Mouse (Mus musculus) intestine, embryonic 14.5 days (tissue): ENCODE results near the gene Ppp1r35. TPM values are rescaled to one million over a fixed set of nuclear protein-coding genes. Genes with fewer than 3 reads are reported as not detected.

ENCODE experiments used
- ATAC-seq: fragments of 200-750 bp; cut with Nextera tagmentation; replicated peaks from 2 replicates; pipeline ENCODE4 v1.8.0; 2017; ENCODE audit warnings: low read depth, moderate number of reproducible peaks, moderate TSS enrichment, moderate library complexity; ENCODE audit not compliant: low FRiP score, low TSS enrichment
- DNase-seq: peaks from one replicate; pipeline ENCODE4 v3.0.0-alpha.2; 2018; ENCODE audit warnings: low spot score
- H3K27ac ChIP-seq: fragments of 300-500 bp; sonication (generic); 2 replicates; pipeline ENCODE4 v1.5.1; 2014; ENCODE audit warnings: low read depth, mild to moderate bottlenecking, control low read depth
- H3K27me3 ChIP-seq: fragments of 300-500 bp; sonication (generic); replicated peaks from 2 replicates; pipeline ENCODE4 v1.6.1; 2014; ENCODE audit warnings: low read length, control low read depth; ENCODE audit not compliant: control insufficient read depth, insufficient read depth
- H3K36me3 ChIP-seq: fragments of 300-500 bp; sonication (generic); 2 replicates; pipeline ENCODE4 v1.6.1; 2014; ENCODE audit warnings: low read length, control low read depth; ENCODE audit not compliant: control insufficient read depth, insufficient read depth
- H3K4me1 ChIP-seq: fragments of 300-500 bp; sonication (generic); replicated peaks from 2 replicates; pipeline ENCODE4 v1.6.1; 2014; ENCODE audit warnings: low read length, control low read depth, mixed read lengths; ENCODE audit not compliant: control insufficient read depth, insufficient read depth
- H3K4me2 ChIP-seq: fragments of 300-500 bp; sonication (generic); 2 replicates; pipeline ENCODE4 v1.6.1; 2014; ENCODE audit warnings: low read length
- H3K4me3 ChIP-seq: fragments of 300-500 bp; sonication (generic); 2 replicates; pipeline ENCODE4 v1.5.1; 2014; ENCODE audit warnings: low read depth, low read length, control low read depth, mixed read lengths
- H3K9ac ChIP-seq: fragments of 300-500 bp; sonication (generic); 2 replicates; pipeline ENCODE4 v1.6.1; 2014; ENCODE audit warnings: mild to moderate bottlenecking, low read length
- H3K9me3 ChIP-seq: fragments of 300-500 bp; sonication (generic); 2 replicates; pipeline ENCODE4 v1.6.1; 2016; ENCODE audit warnings: low read length, control low read depth; ENCODE audit not compliant: control insufficient read depth
- WGBS: fragments of 180-500 bp; shearing (Covaris S2); extraction: QIAGEN DNeasy Blood & Tissue Kit; methylation state at CpG from one replicate; pipeline ENCODE4 v1.1.7; 2014; 5-methylcytosine and 5-hydroxymethylcytosine counted together
- polyA plus RNA-seq: library from polyadenylated mRNA; unstranded; fragments of >200 nt; fragmentation: Nextera tagmentation; extraction: Ambion mirVana; gene quantifications from 2 replicates; pipeline ENCODE4 v1.2.1, GENCODE M21; 2014

Ppp1r35 gene
- 25.5 and 35.4 TPM in 2 replicates for polyA plus RNA-seq

DNA sequence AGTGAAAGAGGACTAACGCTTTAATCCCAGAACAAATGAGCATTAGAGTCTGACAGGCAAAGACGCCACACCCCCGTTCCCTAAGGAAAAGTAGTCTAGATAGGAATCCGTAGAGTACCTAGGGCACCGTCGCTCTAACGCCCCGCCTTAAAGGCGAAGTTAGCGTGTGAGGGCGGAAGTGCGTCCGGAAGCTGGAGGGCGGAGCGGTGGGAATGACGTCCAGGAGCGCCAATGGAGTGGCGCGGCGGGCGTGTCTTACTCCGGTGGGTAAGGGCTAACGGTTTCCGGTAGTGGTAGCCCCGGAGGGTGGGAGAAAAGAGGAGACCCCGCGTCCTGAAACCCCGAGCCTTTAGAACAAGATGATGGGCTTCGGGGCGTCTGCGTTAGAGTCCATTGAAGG is at the start of gene Ppp1r35:
TSS of gene Ppp1r35 (plus strand) at position 215 of the 400 bp plus-strand sequence.
- Histone ChIP-seq H3K27me3 (no peaks in the 10 kb centered on the region), H3K4me3 (peak within 1 kb of the TSS; percentile 84), H3K27ac (peak within 1 kb of the TSS; percentile 81), H3K9ac (peak within 1 kb of the TSS; percentile 82), H3K4me2 (peak within 1 kb of the TSS; percentile 93), H3K36me3 (peaks cover 37% of the 10 kb centered on the region), H3K4me1 (peaks cover 26% of the 10 kb centered on the region), H3K9me3 (no peaks in the 10 kb centered on the region)
- 0% methylated on average over 31 of the region's 31 CpGs for WGBS
- peak; percentile 90 for ATAC-seq
- DNase-seq = peak; percentile 99

DNA sequence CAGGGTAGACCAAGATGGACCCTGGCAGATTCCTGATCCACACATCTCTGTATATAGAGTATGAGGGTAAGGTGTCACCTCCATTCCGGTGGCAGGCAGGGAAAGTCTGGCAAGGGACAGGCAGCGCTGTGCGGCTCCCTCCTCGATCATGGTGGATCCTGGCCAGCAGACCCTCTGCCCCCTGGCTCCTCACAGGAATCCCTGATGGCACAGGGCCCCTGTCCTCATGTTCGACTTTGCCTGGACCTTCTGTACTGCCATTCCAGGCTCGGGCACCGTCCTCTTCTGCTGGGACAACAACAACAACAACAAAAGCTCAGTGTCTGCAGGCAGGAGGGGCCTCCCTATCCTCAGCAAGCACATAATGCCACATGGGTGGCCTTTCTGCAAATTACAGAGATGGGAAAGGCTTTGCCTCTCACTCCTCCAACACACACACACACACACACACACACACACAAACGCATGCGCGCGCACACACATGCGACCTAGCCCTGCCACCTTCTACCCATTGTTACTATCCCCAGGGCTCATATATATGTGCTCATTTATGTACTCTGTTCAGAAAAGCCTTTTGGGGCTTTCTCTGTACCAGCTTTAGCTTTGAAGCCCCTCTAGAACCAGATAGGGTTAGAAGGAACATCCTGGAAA is 44.9 kb upstream of the Ppp1r35 start:
- H3K36me3 ChIP-seq = peaks cover 28% of the 10 kb centered on the region; the same call in 1 of the 2 replicates
- ATAC-seq (no peak), DNase-seq (no peak)
- no peak overlapping the region for H3K4me3 ChIP-seq
- H3K9me3 ChIP-seq = no peaks in the 10 kb centered on the region
- 83% methylated on average over 12 of the region's 12 CpGs for WGBS
- H3K4me1 ChIP-seq = peaks cover 11% of the 10 kb centered on the region; the same call in 1 of the 2 replicates
- H3K27me3 ChIP-seq = no peaks in the 10 kb centered on the region
- H3K4me2 ChIP-seq = no peak overlapping the region
- H3K9ac ChIP-seq = no peak overlapping the region
- H3K27ac ChIP-seq = no peak overlapping the region

GRCm38 (mm10) chr5:137734289-137735061 is 44.2 kb upstream of the Ppp1r35 start:
- H3K4me3 ChIP-seq = no peak overlapping the region
- no peaks in the 10 kb centered on the region for H3K27me3 ChIP-seq
- no peak overlapping the region for H3K27ac ChIP-seq
- 49% methylated on average over 6 of the region's 6 CpGs for WGBS
- H3K9me3 ChIP-seq = no peaks in the 10 kb centered on the region
- peak; percentile 79 for ATAC-seq
- no peak overlapping the region; the same call in 1 of the 2 replicates for H3K4me2 ChIP-seq
- peaks cover 28% of the 10 kb centered on the region; the same call in 1 of the 2 replicates for H3K36me3 ChIP-seq
- DNase-seq = no peak
- no peak overlapping the region for H3K9ac ChIP-seq
- H3K4me1 ChIP-seq = peaks cover 11% of the 10 kb centered on the region

GRCm38 (mm10) chr5:137737400-137737940 is 41.2 kb upstream of the Ppp1r35 start:
- ATAC-seq = no peak
- Histone ChIP-seq H3K36me3 (peaks cover 24% of the 10 kb centered on the region; the same call in 1 of the 2 replicates), H3K4me1 (peaks cover 20% of the 10 kb centered on the region), H3K9ac (no peak overlapping the region), H3K27ac (no peak overlapping the region), H3K27me3 (no peaks in the 10 kb centered on the region), H3K4me2 (no peak overlapping the region), H3K4me3 (no peak overlapping the region), H3K9me3 (no peaks in the 10 kb centered on the region)
- 78% methylated on average over 6 of the region's 6 CpGs for WGBS
- DNase-seq = no peak

DNA sequence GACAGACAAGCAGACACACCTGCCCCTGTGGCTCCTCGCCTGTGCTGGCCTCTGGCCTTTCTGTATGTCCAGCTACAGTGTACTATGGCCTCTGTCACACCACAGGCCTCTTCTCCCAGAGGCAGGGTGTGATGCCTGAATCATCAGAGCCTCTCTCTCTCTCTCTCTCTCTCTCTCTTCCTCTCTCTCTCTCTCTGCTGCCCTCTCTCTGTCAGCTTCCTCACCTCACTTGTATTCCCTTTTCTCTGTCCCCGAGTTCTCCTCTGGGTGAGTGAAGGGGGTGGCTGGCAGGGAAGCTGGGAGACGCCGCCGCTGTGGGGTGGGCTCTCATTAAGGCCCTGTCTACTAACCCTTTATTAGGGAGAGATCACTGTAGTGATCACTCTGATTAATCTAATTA is 40.1 kb upstream of the Ppp1r35 start:
- H3K27me3 ChIP-seq = no peaks in the 10 kb centered on the region
- 51% methylated on average over 5 of the region's 5 CpGs for WGBS
- no peak overlapping the region for H3K4me3 ChIP-seq
- peaks cover 20% of the 10 kb centered on the region for H3K4me1 ChIP-seq
- H3K27ac ChIP-seq = no peak overlapping the region
- DNase-seq (no peak), ATAC-seq (no peak)
- no peaks in the 10 kb centered on the region for H3K9me3 ChIP-seq
- H3K36me3 ChIP-seq = peaks cover 16% of the 10 kb centered on the region; the same call in 1 of the 2 replicates
- no peak overlapping the region for H3K4me2 ChIP-seq
- H3K9ac ChIP-seq = no peak overlapping the region

- H3K4me2 ChIP-seq = peak overlapping the region; percentile 94
- H3K9ac ChIP-seq = no peak overlapping the region
- H3K4me1 ChIP-seq = peaks cover 16% of the 10 kb centered on the region
- peaks cover 14% of the 10 kb centered on the region; the same call in 1 of the 2 replicates for H3K36me3 ChIP-seq
- ATAC-seq (no peak), DNase-seq (no peak)
- no peaks in the 10 kb centered on the region for H3K27me3 ChIP-seq
- WGBS = 61% methylated on average over 9 of the region's 9 CpGs
- H3K4me3 ChIP-seq = no peak overlapping the region
- no peaks in the 10 kb centered on the region for H3K9me3 ChIP-seq
- H3K27ac ChIP-seq = no peak overlapping the region
Measured at GRCm38 (mm10) chr5:137739471-137739870, 39.2 kb upstream of the Ppp1r35 start.

GRCm38 (mm10) chr5:137740506-137740905 is 38.1 kb upstream of the Ppp1r35 start:
- peaks cover 9% of the 10 kb centered on the region for H3K4me1 ChIP-seq
- peak overlapping the region; percentile 66 for H3K4me3 ChIP-seq
- H3K36me3 ChIP-seq = peaks cover 6% of the 10 kb centered on the region; the same call in 1 of the 2 replicates
- ATAC-seq = peak; percentile 14; the same call in 1 of the 2 replicates
- no peaks in the 10 kb centered on the region for H3K9me3 ChIP-seq
- 6% methylated on average over 11 of the region's 11 CpGs for WGBS
- H3K27me3 ChIP-seq = no peaks in the 10 kb centered on the region
- peak overlapping the region; percentile 94 for H3K4me2 ChIP-seq
- H3K9ac ChIP-seq = peak overlapping the region; percentile 56
- DNase-seq = peak; percentile 66
- H3K27ac ChIP-seq = no peak overlapping the region

DNA sequence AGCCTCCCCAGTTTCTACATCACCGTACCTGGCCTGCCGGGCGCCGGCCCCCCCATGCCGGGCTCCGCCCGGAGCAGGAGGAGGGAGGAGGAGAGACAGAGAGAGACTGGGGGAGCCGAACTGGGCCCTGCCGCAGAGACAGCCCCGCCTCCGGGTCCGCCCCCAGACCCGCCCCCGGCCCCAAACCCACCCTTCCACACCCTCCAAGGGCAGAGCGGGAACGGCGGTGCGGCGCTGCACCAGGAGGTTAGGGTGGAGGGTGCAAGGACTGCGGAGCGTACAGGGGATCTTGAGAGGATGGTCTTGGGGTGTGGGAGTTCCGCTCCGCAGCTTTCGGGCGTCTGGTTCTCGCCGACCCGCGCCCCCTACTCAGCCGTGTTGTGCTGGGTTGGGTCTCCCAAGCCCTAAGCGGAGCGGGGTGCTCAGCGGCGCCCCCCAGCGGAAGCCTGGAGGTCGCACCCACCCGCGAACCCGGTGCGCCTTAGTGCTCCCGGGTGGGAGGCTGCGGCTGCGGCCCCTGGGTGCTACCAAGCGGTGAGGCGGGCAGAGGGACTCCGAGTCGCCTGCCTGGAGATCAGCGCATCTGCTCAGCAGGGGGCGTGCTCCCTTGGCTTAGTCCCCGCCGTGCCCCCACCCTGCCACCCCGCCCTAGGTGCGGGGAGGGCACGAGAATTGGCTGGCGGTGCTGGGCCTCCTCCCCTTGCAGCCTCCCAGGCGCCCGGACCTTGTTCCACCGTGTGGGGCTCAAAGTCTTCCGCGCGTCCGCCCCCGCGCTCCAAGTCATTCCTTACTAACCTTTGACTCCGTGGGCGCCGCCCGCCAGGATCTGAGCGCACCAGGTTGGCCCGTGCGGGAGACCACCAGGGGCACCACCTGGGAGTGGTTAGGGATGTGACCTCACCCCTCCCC is 37.4 kb upstream of the Ppp1r35 start, which contains the start of gene Nyap1:
TSS of gene Nyap1 (minus strand) at position 585 of the 909 bp plus-strand sequence.
- peak; percentile 94 for DNase-seq
- Histone ChIP-seq H3K36me3 (no peaks in the 10 kb centered on the region), H3K9ac (peak within 1 kb of the TSS; percentile 56)

More for the DNA sequence above, 37.4 kb upstream of the Ppp1r35 start, which contains the start of gene Nyap1:
- Histone ChIP-seq H3K27me3 (no peaks in the 10 kb centered on the region), H3K4me2 (peak within 1 kb of the TSS; percentile 94), H3K9me3 (no peaks in the 10 kb centered on the region), H3K4me1 (peaks cover 9% of the 10 kb centered on the region), H3K4me3 (peak within 1 kb of the TSS; percentile 66), H3K27ac (peak within 1 kb of the TSS; percentile 51; the same call in 1 of the 2 replicates)
- under 1% methylated on average over 70 of the region's 71 CpGs for WGBS
- ATAC-seq = peak; percentile 81
